Mouse (Mus musculus) liver, embryonic 15.5 days (tissue): ENCODE results near the gene Krtap31-2. TPM values are rescaled to one million over a fixed set of nuclear protein-coding genes. Genes with fewer than 3 reads are reported as not detected.

ENCODE experiments used
- ATAC-seq: fragments of 200-750 bp; cut with Nextera tagmentation; 2 replicates; pipeline ENCODE4 v1.8.0; 2017; ENCODE audit warnings: moderate number of reproducible peaks, mild to moderate bottlenecking, moderate library complexity; ENCODE audit not compliant: insufficient read depth
- H3K27ac ChIP-seq: fragments of 300-500 bp; sonication (generic); replicated peaks from 2 replicates; pipeline ENCODE4 v1.5.1; 2015; ENCODE audit warnings: mild to moderate bottlenecking, inconsistent platforms
- H3K27me3 ChIP-seq: fragments of 300-500 bp; sonication (generic); 2 replicates; pipeline ENCODE4 v1.6.1; 2015; ENCODE audit warnings: mild to moderate bottlenecking, inconsistent platforms
- H3K36me3 ChIP-seq: fragments of 300-500 bp; sonication (generic); replicated peaks from 2 replicates; pipeline ENCODE4 v1.6.1; 2015; ENCODE audit warnings: moderate library complexity, mild to moderate bottlenecking, inconsistent platforms
- H3K4me1 ChIP-seq: fragments of 300-500 bp; sonication (generic); replicated peaks from 2 replicates; pipeline ENCODE4 v1.6.1; 2015; ENCODE audit warnings: inconsistent platforms
- H3K4me2 ChIP-seq: fragments of 300-500 bp; sonication (generic); 2 replicates; pipeline ENCODE4 v1.6.1; 2015; ENCODE audit warnings: moderate library complexity, mild to moderate bottlenecking, inconsistent platforms
- H3K4me3 ChIP-seq: fragments of 300-500 bp; sonication (generic); replicated peaks from 2 replicates; pipeline ENCODE4 v1.5.1; 2015; ENCODE audit warnings: mild to moderate bottlenecking, inconsistent platforms
- H3K9ac ChIP-seq: fragments of 300-500 bp; sonication (generic); 2 replicates; pipeline ENCODE4 v1.6.1; 2015; ENCODE audit warnings: moderate library complexity, mild to moderate bottlenecking, inconsistent platforms
- H3K9me3 ChIP-seq: fragments of 300-500 bp; sonication (generic); replicated peaks from 2 replicates; pipeline ENCODE4 v1.6.1; 2016; ENCODE audit warnings: inconsistent platforms
- WGBS: fragments of 180-500 bp; shearing (Covaris S2); methylation state at CpG from one replicate; pipeline ENCODE4 v1.1.7; 2015; ENCODE audit warnings: mixed read lengths; ENCODE audit not compliant: insufficient replicate concordance; 5-methylcytosine and 5-hydroxymethylcytosine counted together
- polyA plus RNA-seq: library from polyadenylated mRNA; unstranded; fragments of >200 nt; fragmentation: Nextera tagmentation; extraction: Ambion mirVana; gene quantifications from 2 replicates; pipeline ENCODE4 v1.2.1, GENCODE M21; 2015

Gene Krtap31-2
- not detected in 2 replicates for polyA plus RNA-seq

DNA sequence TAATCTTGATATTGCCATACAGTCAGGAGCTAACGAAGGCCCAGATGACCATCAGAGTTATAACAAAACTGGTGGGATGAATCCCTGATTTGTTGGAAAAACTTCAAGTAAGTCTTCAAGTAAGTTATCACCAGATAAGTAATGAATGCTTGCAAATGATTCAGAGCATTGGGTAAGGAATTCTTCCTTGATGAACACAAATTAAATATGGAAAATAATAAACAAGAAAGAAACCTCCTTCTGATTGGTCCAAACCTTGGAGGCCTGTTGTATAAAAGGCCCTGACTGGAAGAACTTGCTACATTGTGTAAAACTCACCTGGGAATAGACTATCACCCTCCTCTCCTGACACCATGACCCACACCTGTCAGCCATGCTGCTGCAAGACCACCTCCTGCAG lies at the start of gene Krtap31-2:
Krtap31-2 (plus strand) TSS at position 301 of the 400 bp plus-strand sequence.
- Histone ChIP-seq H3K4me2 (no peak within 1 kb of the TSS), H3K27me3 (no peaks in the 10 kb centered on the region), H3K4me3 (no peak within 1 kb of the TSS), H3K9me3 (no peaks in the 10 kb centered on the region), H3K9ac (no peak within 1 kb of the TSS), H3K27ac (no peak within 1 kb of the TSS), H3K36me3 (no peaks in the 10 kb centered on the region), H3K4me1 (no peaks in the 10 kb centered on the region)
- WGBS = 50% methylated on average over 1 of the region's 1 CpGs
- no peak for ATAC-seq

GRCm38 (mm10) chr11:99907620-99908019 lies 28.5 kb upstream of the Krtap31-2 start, which contains the start of gene Krtap31-1:
Krtap31-1 (plus strand) TSS chr11:99907920.
- Histone ChIP-seq H3K9me3 (no peaks in the 10 kb centered on the region), H3K9ac (no peak within 1 kb of the TSS), H3K4me2 (no peak within 1 kb of the TSS), H3K27me3 (no peaks in the 10 kb centered on the region), H3K4me3 (no peak within 1 kb of the TSS), H3K4me1 (no peaks in the 10 kb centered on the region), H3K27ac (no peak within 1 kb of the TSS), H3K36me3 (no peaks in the 10 kb centered on the region)
- no peak for ATAC-seq
- WGBS = 57% methylated on average over 2 of the region's 2 CpGs

- H3K27me3 ChIP-seq = no peaks in the 10 kb centered on the region
- H3K4me1 ChIP-seq = no peaks in the 10 kb centered on the region
- no peak within 1 kb of the TSS for H3K9ac ChIP-seq
- H3K36me3 ChIP-seq = no peaks in the 10 kb centered on the region
- H3K27ac ChIP-seq = no peak within 1 kb of the TSS
- no peak within 1 kb of the TSS for H3K4me2 ChIP-seq
- H3K9me3 ChIP-seq = no peaks in the 10 kb centered on the region
- ATAC-seq = no peak
- 65% methylated on average over 3 of the region's 3 CpGs for WGBS
- no peak within 1 kb of the TSS for H3K4me3 ChIP-seq
Observed at GRCm38 (mm10) chr11:99914451-99914850, 21.6 kb upstream of the Krtap31-2 start, which contains the start of gene Gm11565. Gm11565 (plus strand) TSS chr11:99914751.

DNA sequence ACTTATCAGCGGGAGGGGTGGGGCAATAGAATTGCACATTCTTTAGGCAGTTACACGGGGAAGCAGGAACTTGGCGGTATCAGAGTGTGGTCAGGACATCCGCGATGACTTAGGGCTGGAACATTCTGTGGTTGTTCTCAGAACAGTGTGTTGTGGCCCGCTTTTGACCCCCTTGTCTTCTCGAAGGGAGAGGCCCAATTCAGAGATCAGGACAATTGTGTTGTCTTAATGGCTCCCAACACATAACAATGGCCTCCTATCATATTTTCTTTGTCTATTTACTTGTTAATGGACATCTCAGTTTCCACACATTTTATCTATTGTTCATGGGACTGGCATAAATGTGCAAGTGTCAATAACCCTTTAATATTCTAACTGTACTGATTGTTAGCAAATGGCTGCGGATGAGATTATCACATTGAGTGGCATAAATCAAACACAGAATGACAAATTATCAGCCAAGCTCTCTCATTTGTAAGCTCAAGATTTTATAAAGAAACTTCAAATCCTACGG lies 1.7 kb downstream of the Krtap31-2 start:
- Histone ChIP-seq H3K4me2 (no peak overlapping the region), H3K4me3 (no peak overlapping the region), H3K27ac (no peak overlapping the region), H3K27me3 (no peaks in the 10 kb centered on the region), H3K9ac (no peak overlapping the region), H3K9me3 (no peaks in the 10 kb centered on the region), H3K36me3 (no peaks in the 10 kb centered on the region), H3K4me1 (no peaks in the 10 kb centered on the region)
- ATAC-seq = no peak
- whole genome bisulfite sequencing = 59% methylated on average over 9 of the region's 9 CpGs

DNA sequence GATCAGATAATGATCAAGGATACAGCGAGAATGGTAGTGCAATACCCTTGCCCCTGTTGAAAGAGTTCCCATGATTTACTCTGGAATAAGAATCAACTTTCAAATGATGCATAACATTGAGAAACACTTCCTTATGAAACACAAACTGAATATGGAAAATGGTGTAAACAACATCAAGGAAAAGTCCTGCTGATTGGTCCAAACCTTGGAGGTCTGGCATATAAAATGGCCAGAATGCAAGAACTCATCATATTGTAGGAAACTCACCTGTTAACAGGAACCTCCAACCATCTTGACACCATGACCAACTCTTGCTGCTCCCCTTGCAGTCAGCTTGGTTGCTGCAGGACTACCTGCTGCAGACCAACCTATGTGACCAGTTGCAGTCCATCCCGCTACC lies 12.1 kb downstream of the Krtap31-2 start, which contains the start of gene Krtap9-5:
Krtap9-5 (plus strand) TSS at position 301 of the 400 bp plus-strand sequence.
- H3K9me3 ChIP-seq = no peaks in the 10 kb centered on the region
- no peak for ATAC-seq
- no peaks in the 10 kb centered on the region for H3K36me3 ChIP-seq
- no peak within 1 kb of the TSS for H3K4me3 ChIP-seq
- H3K27ac ChIP-seq = no peak within 1 kb of the TSS
- no peaks in the 10 kb centered on the region for H3K4me1 ChIP-seq
- no peak within 1 kb of the TSS for H3K9ac ChIP-seq
- WGBS = 53% methylated on average over 2 of the region's 2 CpGs
- no peak within 1 kb of the TSS for H3K4me2 ChIP-seq
- no peaks in the 10 kb centered on the region for H3K27me3 ChIP-seq

DNA sequence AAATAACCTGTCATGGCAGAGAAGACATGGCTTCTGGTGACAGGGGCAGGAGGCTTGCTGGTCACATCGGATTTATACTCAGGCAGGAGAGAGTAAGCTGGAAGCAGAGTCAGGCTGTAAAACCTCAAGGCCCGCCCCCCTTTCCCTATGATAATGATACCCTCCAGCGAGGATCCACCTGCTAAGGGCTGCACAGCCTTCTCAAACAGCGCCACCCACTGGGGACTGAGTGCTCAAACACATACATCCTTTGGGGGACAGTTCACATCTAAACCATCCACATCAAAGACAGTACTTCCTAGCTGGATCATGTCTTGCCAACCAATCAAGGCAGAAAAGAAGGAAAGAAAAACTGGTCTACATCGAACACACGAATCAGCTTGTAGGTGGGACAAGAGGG lies 28.1 kb downstream of the Krtap31-2 start:
- H3K4me1 ChIP-seq = no peaks in the 10 kb centered on the region
- no peak for ATAC-seq

GRCm38 (mm10) chr11:99965961-99966360 lies 29.9 kb downstream of the Krtap31-2 start:
- Histone ChIP-seq H3K4me2 (no peak overlapping the region), H3K9me3 (no peaks in the 10 kb centered on the region), H3K27me3 (no peaks in the 10 kb centered on the region), H3K4me1 (no peaks in the 10 kb centered on the region), H3K4me3 (no peak overlapping the region), H3K27ac (no peak overlapping the region), H3K9ac (no peak overlapping the region), H3K36me3 (no peaks in the 10 kb centered on the region)
- no peak for ATAC-seq
- 28% methylated on average over 2 of the region's 2 CpGs for WGBS

More for the DNA sequence above, 28.1 kb downstream of the Krtap31-2 start:
- no peak overlapping the region for H3K4me3 ChIP-seq
- no peaks in the 10 kb centered on the region for H3K9me3 ChIP-seq
- no peak overlapping the region for H3K27ac ChIP-seq
- H3K36me3 ChIP-seq = no peaks in the 10 kb centered on the region
- H3K4me2 ChIP-seq = no peak overlapping the region
- no peak overlapping the region for H3K9ac ChIP-seq
- WGBS = 51% methylated on average over 6 of the region's 6 CpGs
- H3K27me3 ChIP-seq = no peaks in the 10 kb centered on the region

DNA sequence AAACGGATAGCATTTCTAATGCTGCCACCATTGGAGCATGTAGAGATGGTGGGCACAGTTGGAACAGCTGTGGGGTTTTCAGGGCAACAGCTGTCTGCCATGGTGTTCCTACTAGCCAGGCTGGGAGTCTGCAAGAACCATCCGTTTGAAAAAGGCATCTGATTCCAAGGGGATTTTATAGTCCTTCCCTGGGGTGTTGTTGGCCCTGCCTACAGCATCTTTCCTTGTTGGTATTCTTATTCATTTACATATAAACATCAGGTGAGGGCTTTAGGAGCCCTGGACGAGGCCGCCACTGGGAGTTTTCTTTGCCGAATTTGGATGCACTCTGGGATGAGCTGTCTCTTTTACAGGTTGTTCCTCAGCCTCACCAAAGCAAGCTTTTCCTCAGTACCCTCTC lies 42.9 kb downstream of the Krtap31-2 start, which contains the start of gene Krtap29-1:
Krtap29-1 (minus strand) TSS at position 101 of the 400 bp plus-strand sequence.
- Histone ChIP-seq H3K9ac (no peak within 1 kb of the TSS), H3K4me2 (no peak within 1 kb of the TSS), H3K9me3 (no peaks in the 10 kb centered on the region), H3K36me3 (no peaks in the 10 kb centered on the region), H3K27me3 (no peaks in the 10 kb centered on the region), H3K4me1 (no peaks in the 10 kb centered on the region), H3K4me3 (no peak within 1 kb of the TSS), H3K27ac (no peak within 1 kb of the TSS)
- no peak for ATAC-seq
- 62% methylated on average over 5 of the region's 5 CpGs for WGBS

DNA sequence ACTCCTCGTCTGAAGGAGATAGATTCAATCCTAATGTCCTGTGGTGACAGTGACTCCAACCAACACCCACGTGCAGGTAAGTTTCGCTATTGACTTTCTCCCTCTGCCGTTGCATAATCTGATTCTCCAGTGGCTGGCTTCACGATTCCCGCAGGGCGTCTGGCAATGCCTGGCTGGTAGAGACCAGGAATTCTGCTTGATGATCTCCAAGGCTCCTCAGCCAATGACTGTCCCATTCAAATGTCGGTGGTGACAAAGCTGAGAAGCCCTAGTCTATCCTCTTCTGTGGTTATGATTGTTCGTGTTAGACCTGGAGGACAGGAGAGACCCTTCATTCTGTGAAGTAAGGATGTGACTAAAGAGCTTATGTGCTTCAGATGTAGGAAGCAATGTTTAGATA lies 46.6 kb downstream of the Krtap31-2 start:
- Histone ChIP-seq H3K27me3 (no peaks in the 10 kb centered on the region), H3K4me3 (no peak overlapping the region), H3K4me1 (no peaks in the 10 kb centered on the region), H3K9ac (no peak overlapping the region), H3K27ac (no peak overlapping the region), H3K9me3 (no peaks in the 10 kb centered on the region), H3K4me2 (no peak overlapping the region), H3K36me3 (no peaks in the 10 kb centered on the region)
- 67% methylated on average over 9 of the region's 9 CpGs for WGBS
- ATAC-seq = no peak

GRCm38 (mm10) chr11:99983442-99983841 lies 47.4 kb downstream of the Krtap31-2 start:
- no peaks in the 10 kb centered on the region for H3K9me3 ChIP-seq

DNA sequence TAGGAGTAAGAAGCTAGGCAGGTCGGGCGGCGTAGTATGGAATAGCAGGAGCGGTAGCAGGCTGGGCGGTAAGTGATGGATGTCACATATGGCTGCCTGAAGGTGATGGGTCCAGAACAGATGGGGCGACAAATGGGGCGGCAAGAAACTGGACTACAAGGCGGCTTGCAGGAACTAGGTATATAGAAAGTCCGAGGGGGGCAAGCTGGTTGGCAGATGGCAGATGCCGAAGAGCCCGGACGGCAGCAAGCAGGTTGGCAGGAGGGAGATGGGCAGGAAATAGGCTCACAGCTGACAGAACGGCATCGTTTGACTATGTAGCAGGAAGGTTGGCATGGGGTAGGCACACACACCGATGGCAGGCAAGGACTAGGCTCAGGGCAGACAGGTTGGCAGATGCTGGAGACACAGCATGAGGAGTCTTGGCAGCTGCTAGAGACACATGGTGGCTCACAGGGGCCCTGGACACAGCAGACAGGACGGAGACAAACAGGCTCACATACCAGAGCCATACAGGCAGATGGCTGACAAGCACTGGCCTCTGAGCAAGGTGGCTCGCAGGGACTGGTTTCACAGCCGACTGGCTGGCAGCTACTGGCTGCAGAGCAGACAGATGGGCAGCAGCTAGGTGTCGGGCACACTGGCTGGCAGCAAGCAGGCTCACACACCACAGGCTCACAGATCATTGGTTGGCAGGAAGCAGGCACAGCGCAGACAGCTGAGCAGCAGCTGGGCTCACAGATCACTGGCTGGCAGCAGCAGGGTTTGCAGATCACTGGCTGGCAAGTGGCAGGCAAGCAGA lies 49.4 kb downstream of the Krtap31-2 start:
- H3K4me3 ChIP-seq = no peak overlapping the region
- H3K36me3 ChIP-seq = no peaks in the 10 kb centered on the region
- 74% methylated on average over 20 of the region's 20 CpGs for WGBS
- no peak overlapping the region for H3K27ac ChIP-seq
- no peak overlapping the region for H3K9ac ChIP-seq
- no peak overlapping the region for H3K4me2 ChIP-seq
- no peaks in the 10 kb centered on the region for H3K9me3 ChIP-seq
- no peaks in the 10 kb centered on the region for H3K4me1 ChIP-seq
- no peaks in the 10 kb centered on the region for H3K27me3 ChIP-seq
- ATAC-seq = no peak

More at GRCm38 (mm10) chr11:99983442-99983841, 47.4 kb downstream of the Krtap31-2 start:
- Histone ChIP-seq H3K9ac (no peak overlapping the region), H3K4me1 (no peaks in the 10 kb centered on the region), H3K27ac (no peak overlapping the region), H3K27me3 (no peaks in the 10 kb centered on the region), H3K4me3 (no peak overlapping the region), H3K4me2 (no peak overlapping the region), H3K36me3 (no peaks in the 10 kb centered on the region)
- no peak for ATAC-seq
- WGBS = 60% methylated on average over 1 of the region's 1 CpGs
